In the genomic region with DNA sequence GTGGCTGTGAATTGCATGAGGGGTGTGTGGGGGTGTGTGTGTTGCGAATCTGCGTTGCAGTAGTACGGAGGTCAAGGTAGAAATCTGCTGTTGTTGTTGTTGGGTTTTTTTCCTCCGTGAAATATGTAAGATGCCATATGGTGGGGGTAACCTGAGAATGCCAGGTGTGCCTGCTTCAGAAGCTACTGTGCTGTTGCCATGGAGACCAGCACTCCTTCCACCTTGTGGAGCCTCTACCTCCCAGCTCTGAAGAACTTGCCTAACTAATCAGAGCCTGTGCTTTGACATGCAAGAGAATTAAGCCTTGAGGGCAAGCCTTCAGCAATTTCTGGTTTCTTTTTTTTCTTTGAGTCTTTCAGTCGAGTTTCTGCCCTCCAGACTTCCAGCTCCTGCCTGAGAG, we compare ENCODE assay signal across 15 mouse cellular contexts.
DNase-seq lines count a peak whose midpoint lies in the region; ATAC-seq and TF ChIP-seq lines count a peak whose summit lies in the region.
"Had no signal": no experiment of that assay in that cellular context is flagged by ENCODE, and none has a peak within 500 bp of the region (broad histone marks: within the 10 kb centered on the region; RNA-seq: fewer than 3 reads in every experiment).

No protein-coding gene starts in this region.

- no peaks in the 10 kb centered on the region for H3K36me3 ChIP-seq in hindbrain, embryonic 16.5 days (ENCODE audit: control insufficient read depth, insufficient read depth, low read length)
- H3K36me3 ChIP-seq in hindbrain, embryonic 11.5 days (ENCODE audit: control insufficient read depth, insufficient read depth, low read length), result no peaks in the 10 kb centered on the region
- H3K36me3 ChIP-seq in thymus, adult 2 months (ENCODE audit: control insufficient read depth, insufficient read depth, low read length), result no peaks in the 10 kb centered on the region
- no peaks in the 10 kb centered on the region for H3K36me3 ChIP-seq in limb, embryonic 12.5 days

- WGBS in hindbrain, embryonic 16.5 days, result 33% methylated on average over 5 of the region's 5 CpGs
- 39% methylated on average over 5 of the region's 5 CpGs for whole genome bisulfite sequencing in hindbrain, embryonic 11.5 days
- WGBS in thymus, adult 2 months, result 70% methylated on average over 5 of the region's 5 CpGs
- 15% methylated on average over 5 of the region's 5 CpGs for WGBS in limb, embryonic 12.5 days

- no peak overlapping the region for H3K27ac ChIP-seq in hindbrain, embryonic 16.5 days (ENCODE audit: low read depth, low read length)
- no peak overlapping the region for H3K27ac ChIP-seq in hindbrain, embryonic 11.5 days (ENCODE audit: low read depth, low read length)
- H3K27ac ChIP-seq in thymus, adult 2 months (ENCODE audit: control insufficient read depth, insufficient read depth, low read length), result no peak overlapping the region
- H3K27ac ChIP-seq in limb, embryonic 12.5 days, result no peak overlapping the region

- DNase-seq in hindbrain, embryonic 11.5 days (ENCODE audit: low spot score), result no peak
- peak; percentile 20 for DNase-seq in thymus, postnatal 4 days
- no peak for DNase-seq in thymus, adult 2 months
- no peak for DNase-seq in kidney, adult 11 months
- DNase-seq in lung, postnatal 36 days, result no peak
- DNase-seq in heart, adult 11 months, result no peak
- DNase-seq: adrenal gland, postnatal 10 days; cerebellum, adult 18-20 months; embryo, embryonic 11 days; kidney, adult 2 months; liver; thymus, adult 18-20 months had no signal

- no peaks in the 10 kb centered on the region for H3K4me1 ChIP-seq in hindbrain, embryonic 16.5 days (ENCODE audit: control insufficient read depth, insufficient read depth, low read depth, low read length)
- no peaks in the 10 kb centered on the region for H3K4me1 ChIP-seq in hindbrain, embryonic 11.5 days (replicated peaks; ENCODE audit: control insufficient read depth, insufficient read depth, low read length)
- H3K4me1 ChIP-seq in thymus, adult 2 months (replicated peaks; ENCODE audit: control insufficient read depth, insufficient read depth, low read length), result peaks cover 6% of the 10 kb centered on the region; the same call in 1 of the 2 replicates
- H3K4me1 ChIP-seq in limb, embryonic 12.5 days (replicated peaks), result peaks cover 15% of the 10 kb centered on the region

- H3K27me3 ChIP-seq in hindbrain, embryonic 16.5 days (replicated peaks; ENCODE audit: control insufficient read depth, insufficient read depth, low read length), result no peaks in the 10 kb centered on the region
- no peaks in the 10 kb centered on the region for H3K27me3 ChIP-seq in hindbrain, embryonic 11.5 days (ENCODE audit: control insufficient read depth, insufficient read depth, low read length)
- no peaks in the 10 kb centered on the region for H3K27me3 ChIP-seq in thymus, adult 2 months (ENCODE audit: control insufficient read depth, insufficient read depth, low read length)
- no peaks in the 10 kb centered on the region for H3K27me3 ChIP-seq in limb, embryonic 12.5 days

- no peak overlapping the region for H3K4me2 ChIP-seq in hindbrain, embryonic 16.5 days (ENCODE audit: low read length)
- H3K4me2 ChIP-seq in hindbrain, embryonic 11.5 days (replicated peaks; ENCODE audit: low read depth, low read length), result no peak overlapping the region
- H3K4me2 ChIP-seq in limb, embryonic 12.5 days, result peak overlapping the region; percentile 24

- no peak for TF ChIP-seq CTCF in thymus, adult 2 months (IDR thresholded peaks at IDR 0.05; ENCODE audit: borderline replicate concordance, control insufficient read depth, extremely low read depth, insufficient read depth, low read length, poor library complexity)

- no peaks in the 10 kb centered on the region for H3K9me3 ChIP-seq in hindbrain, embryonic 16.5 days (ENCODE audit: control insufficient read depth, low read length)
- no peaks in the 10 kb centered on the region for H3K9me3 ChIP-seq in hindbrain, embryonic 11.5 days (ENCODE audit: control insufficient read depth, low read length)
- no peaks in the 10 kb centered on the region for H3K9me3 ChIP-seq in limb, embryonic 12.5 days

- TF ChIP-seq POLR2A in thymus, adult 2 months (IDR thresholded peaks at IDR 0.05; ENCODE audit: control insufficient read depth, extremely low read depth, insufficient read depth, low read length, poor library complexity), result no peak

- no peak overlapping the region for H3K4me3 ChIP-seq in hindbrain, embryonic 16.5 days (ENCODE audit: low read length)
- no peak overlapping the region for H3K4me3 ChIP-seq in hindbrain, embryonic 11.5 days (ENCODE audit: low read depth, low read length)
- H3K4me3 ChIP-seq in thymus, adult 2 months (ENCODE audit: control insufficient read depth, insufficient read depth, low read length), result no peak overlapping the region
- H3K4me3 ChIP-seq in limb, embryonic 12.5 days (replicated peaks), result no peak overlapping the region

- peak; percentile 85 for ATAC-seq in hindbrain, embryonic 16.5 days
- no peak for ATAC-seq in hindbrain, embryonic 11.5 days (ENCODE audit: low FRiP score)
- ATAC-seq in limb, embryonic 12.5 days (ENCODE audit: insufficient number of reproducible peaks, insufficient read depth, low FRiP score, low TSS enrichment, low read depth), result no peak
- ATAC-seq: lung, postnatal 0 days had no signal

- H3K9ac ChIP-seq in hindbrain, embryonic 16.5 days (ENCODE audit: low read depth, low read length), result no peak overlapping the region
- H3K9ac ChIP-seq in hindbrain, embryonic 11.5 days (ENCODE audit: low read depth, low read length), result no peak overlapping the region
- H3K9ac ChIP-seq in limb, embryonic 12.5 days (replicated peaks), result no peak overlapping the region
